Mouse (Mus musculus): ENCODE measurements around the gene Exoc6.
A peak's percentile ranks its signal among the peaks of the same experiment; 100 is the strongest.
"Not testable (repeated sequence)": the region's sequence is repeated elsewhere in the genome, so short reads cannot be mapped to it uniquely, and the experiment has no call there.

Gene Exoc6

DNA sequence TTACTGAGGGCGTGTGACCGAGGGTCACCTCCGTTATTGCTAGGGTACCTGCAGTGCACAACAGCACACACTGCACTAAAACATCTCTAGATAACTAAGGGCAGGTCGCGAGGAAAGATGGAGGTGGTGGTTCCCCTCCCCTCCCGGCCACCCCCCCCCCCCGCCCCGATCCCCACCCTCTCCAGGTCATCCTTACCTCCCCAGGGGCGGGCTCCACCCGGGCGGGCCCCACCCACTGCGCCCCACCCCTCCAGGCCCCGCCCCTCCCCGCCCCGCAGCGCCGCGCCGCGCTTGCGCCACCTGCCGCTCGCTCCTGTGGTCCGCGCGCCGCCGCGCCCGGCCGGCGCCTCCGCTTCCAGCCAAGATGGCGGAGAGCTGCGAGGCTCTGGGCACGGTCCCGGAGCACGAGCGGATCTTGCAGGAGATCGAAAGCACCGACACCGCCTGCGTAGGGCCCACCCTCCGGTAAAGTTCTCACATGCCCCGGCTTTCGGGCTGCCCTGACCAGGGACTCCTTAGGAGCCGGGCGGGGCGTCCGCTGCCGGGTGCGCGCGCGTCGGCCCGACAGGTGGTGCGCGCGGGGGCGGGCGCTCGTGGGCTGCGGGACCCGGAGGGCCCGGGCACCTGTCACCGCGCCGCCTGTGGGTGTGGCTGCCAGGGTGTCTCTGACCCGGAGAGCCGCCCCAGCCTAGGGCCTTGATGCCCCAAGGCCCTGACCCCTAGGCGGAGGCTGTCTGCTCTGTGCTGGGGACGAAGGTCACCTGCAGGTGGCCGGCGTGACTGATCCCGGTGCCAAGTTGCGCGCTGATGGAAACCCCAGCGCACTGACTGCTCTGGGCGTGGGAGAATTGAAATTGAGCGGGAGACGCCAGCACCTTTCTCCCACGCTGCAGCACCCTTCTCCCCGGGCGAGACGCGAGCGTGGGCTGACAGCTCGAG is at the start of gene Exoc6:
TSS of gene Exoc6 (plus strand) at position 318 of the 939 bp plus-strand sequence.
- DNase-seq: peak; percentile 88

DNA sequence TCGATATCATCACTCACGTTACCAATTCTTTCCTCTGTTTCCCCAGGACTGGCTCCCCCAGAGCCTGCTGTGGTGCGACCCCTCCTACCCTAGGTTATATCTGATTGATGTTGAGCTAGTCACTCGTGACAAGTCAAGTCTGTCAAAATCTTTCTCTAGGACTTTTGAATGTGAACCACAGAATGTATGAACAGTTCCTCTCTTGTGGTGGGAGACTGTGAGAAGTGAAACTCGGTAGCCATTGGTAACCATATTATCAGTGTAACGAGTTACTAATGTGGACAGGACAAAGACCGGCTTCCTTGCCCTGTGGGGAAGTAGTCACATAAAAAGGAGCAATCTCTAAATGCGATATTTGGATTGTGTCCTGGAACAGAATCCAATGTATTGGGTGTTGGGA is 47.2 kb upstream of the Exoc6 start:
- DNase-seq: no peak

GRCm38 (mm10) chr19:37506066-37506465 is 44.2 kb upstream of the Exoc6 start:
- DNase-seq: no peak

DNA sequence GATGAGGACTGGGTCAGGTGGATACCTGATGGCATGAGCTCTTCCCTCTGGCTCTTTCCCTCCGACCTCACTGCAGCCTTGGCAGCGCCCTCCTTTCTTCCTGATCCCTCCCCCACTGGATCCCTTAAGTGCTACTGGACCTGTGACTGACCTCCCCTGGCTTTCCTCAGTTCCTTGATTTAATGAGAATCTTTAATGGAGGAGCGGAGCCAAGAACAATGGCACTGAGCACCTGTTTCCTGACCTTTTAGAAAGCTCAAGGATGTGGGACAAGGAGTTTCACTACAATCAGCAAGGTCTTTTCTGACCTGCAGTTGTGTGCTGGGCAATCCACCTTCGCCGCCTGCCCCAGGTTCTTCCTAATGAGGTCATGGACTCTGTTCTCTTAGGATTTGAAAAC is 43.6 kb upstream of the Exoc6 start:
- DNase-seq: no peak

DNA sequence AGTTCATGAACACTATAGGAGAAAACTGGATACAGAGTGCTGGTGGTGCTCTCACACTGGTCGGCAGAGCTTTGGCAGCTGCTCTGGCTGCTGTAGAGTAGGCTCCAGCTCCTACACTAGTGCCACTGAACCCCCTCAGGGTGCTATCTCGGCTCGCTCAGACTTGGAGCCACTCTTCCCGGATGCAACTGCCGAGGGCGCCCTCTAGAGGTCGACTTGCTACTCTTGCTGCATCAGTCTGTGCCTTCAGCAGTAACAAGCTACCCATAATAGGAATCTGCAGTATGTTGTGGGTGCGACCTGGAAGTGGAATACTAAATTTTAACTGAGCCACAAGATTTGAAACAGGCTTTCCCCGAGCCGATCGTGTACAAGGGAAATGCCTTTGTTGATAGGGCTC is 40.5 kb upstream of the Exoc6 start:
- DNase-seq: peak; percentile 72

DNA sequence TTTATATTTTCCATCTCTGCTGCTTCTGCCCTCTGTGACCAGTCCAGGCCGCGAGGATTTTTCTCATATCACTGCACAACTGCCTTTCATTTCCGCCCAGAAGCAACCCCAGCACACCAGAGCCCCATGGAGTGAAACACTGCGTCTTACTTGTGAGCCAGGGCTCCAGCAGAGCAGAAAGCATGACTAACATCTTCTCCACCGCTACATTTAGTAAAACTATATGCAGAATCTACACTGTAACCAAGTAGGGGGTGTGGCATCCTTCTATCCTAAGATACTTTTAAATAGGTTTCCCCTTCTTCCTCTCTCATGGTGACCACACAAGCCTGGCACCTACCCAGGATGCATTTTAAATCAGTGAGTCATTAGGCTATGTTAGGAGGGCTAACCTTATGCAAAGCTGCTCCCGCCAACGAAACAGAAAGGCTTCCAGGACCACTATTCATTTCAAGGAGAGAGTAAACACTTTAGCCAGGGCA is 35.4 kb upstream of the Exoc6 start:
- DNase-seq: no peak

DNA sequence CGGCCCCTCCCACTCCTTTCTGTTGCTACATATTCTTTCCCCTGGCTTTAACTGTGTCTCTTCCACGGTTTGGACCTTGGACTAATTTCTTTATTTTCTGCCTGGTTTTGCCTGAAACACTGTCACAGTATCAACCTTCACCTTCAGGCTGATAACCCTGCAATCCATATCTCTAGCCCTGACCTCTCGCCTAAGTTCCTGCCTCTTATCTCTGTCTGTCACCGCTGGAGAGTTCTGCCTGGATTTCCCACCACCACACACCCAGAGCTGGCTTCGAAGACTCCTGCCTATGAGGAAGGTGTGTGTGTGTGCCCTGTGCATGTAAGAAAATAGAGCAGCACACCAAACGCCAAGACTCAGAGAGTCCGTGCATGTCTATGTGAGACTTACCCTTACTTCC is 32.8 kb upstream of the Exoc6 start:
- DNase-seq: no peak

DNA sequence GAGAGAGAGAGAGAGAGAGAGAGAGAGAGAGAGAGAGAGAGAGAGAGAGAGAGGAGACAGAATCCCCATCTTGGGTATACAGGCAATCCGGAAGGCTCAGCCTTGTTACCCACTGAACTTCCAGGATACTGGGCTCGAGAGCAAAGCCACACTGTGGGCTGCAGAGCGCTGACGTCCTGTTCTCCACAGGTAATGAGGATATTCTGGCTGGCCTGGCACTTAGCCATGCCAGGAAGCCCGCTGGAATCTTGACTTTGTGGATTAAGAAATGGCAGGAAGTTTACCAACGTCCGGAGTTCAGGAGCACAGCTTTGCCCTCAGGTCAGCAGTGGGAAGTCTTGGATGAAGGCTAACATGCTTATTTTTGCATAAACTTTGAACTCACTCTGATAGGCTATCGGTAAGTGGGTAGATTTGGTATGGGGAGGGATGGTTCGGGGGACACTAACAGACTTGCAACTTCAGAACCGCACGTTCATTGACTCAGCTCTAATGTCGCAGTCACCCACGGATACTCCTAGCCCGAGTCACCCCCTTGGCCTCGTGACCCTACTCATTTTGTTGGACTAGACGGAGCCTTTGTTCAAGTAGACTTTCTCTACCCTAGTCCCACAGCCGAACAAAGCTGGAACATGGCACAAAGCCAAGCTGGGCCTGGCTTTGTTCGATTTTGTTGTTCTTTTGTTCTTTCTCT is 29.3 kb upstream of the Exoc6 start:
- no peak for DNase-seq

GRCm38 (mm10) chr19:37521434-37521781 is 28.8 kb upstream of the Exoc6 start:
- no peak for DNase-seq

DNA sequence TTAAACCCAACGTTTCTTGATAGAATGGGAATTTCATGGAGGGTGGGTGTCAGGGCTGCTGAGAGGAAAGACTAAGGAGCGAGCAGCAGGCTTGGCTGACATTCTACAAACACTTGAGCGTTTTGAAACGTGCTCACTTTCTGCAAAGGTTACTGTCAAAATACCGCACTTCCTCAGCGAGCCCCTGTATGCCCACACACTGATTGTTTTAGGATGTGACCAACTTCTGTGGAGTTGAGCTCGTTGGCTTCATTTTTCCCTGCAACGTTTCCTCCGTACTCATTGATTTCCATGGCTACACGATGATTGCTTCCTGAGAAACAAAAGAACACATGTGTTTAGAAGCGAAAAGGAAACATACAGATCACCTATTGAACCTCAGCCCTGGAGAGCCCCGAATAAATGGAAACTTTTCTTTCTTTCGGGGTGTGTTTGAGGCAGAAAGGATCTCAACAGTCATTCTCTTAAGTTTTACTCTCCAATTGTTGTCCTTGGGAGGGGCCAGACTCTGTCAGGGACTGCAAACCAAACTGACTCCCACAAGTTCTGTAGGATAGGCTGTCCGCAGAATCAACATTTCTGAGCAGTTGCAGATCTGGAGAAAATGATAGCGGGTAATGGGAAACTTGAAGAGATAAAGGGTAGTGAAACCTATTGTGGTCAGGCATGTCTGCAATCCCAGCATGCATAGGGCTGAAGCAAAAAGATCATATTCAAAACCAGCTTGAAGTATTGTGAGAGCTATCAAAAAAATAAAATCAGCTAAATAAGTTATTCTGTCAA is 26.7 kb upstream of the Exoc6 start:
- DNase-seq: no peak

- no peak for DNase-seq
Observed at GRCm38 (mm10) chr19:37525925-37526324, 24.3 kb upstream of the Exoc6 start.

DNA sequence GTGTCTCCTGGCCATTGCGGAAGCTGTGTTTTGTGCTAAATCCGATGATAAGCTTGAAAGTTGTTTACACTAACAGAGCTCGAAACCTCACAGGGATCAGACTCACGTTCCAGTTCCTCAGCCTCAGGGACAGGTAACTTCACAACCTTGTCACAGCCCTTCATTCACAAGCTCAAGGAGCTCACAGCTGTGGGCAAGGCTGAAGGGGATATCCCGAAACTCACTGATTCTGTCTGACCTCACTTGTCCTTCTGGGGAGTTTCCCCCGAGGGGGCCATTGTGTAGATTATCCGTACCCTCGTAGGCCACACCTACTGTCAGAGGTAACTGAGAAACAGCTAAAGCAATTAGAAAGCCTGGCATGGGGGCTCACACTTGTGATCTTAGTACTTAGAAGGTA is 23.4 kb upstream of the Exoc6 start:
- no peak for DNase-seq

- DNase-seq: not testable (repeated sequence)
Observed at GRCm38 (mm10) chr19:37527736-37528135, 22.5 kb upstream of the Exoc6 start.

DNA sequence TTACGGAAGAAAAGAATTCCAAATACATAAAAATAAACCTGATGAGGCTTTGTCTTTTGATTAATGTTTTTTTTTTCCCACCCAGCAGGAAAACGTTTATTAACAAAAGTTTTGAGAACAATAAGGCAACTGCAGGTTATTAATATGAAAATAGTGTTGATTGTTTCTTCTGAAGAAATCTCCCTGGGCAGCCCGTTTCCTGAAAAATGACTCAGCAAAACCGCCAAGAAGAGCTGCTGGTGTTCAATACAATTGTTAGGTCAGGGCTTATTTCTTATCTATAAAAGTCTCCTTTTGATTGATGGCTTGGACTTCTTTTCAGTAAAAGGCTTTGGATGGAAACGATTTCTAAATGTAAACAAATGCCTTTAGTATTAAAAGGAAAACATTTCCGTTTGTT is 21.6 kb upstream of the Exoc6 start:
- no peak for DNase-seq

- DNase-seq: no peak
Observed at GRCm38 (mm10) chr19:37529296-37529695, 20.9 kb upstream of the Exoc6 start.

DNA sequence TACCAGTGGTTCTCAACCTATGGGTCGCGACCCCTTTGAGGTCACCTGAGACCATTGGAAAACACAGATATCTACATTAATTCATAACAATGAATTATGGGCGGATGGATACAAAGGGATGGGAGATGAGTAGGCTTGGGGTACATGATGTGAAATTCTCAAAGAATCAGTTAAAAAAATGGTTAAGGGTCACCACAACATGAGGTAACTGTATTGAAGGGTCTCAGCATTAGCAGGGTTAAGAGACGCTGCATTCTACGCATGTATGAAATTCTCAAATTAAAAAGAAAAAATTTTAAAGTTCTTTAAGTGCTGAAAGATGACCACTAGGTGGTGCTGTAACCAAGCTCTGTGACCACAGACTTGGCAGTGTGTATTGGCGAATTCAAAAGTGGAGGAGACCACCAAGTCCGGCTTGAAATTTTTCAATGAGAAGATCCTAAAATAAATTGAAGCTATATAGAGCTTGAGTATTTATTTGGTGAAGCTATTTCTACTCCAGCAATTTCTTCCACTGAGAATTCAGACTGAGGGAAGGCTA is 20.2 kb upstream of the Exoc6 start:
- peak; percentile 61 for DNase-seq

DNA sequence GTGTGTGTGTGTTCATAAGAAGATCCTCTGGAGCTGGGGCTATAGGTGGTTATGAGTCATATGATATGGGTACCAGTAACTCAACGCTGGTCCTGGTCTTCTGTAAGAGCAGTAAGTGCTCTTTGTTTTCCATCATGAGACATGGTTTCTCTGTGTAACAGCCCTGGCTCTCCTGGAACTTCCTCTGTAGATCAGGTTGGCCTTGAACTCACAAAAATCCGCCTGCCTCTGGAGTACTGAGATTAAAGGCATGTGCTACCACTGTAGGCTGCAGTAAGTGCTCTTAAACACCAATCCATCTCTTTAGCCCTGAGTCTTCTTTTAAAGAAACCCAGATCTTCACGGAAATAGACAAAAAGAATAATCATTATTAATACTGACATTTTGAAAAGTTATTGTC is 19.6 kb upstream of the Exoc6 start:
- no peak for DNase-seq

DNA sequence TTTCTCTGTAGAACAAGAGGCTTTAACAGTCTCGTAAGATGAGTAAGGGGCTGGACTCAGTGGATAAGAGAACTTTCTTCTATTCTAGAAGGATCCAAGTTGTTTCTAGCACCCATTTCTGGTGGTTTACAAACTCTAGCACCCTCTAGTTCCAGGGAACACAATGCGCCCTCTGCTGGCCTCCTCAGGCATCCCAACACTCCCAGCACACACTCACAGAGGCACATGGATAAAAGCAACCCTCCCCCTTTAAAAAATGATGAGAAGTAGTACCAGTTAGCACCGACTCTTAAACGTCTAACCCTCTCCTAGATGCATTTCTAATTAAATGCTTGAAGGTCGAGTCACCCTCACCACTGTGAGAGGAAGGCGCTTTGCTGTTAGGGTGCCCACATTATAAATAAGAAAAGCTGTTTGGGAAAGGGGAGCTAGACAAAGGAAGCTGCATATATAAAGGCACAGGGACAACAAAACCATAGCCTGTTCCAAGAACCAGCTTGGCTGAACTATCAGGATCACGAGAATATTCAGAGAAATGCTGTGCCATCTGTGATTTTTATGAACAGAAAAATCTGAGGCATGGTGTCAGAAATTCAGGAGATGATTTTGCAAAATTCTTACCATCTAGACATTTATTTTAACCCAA is 18.9 kb upstream of the Exoc6 start:
- DNase-seq: no peak

GRCm38 (mm10) chr19:37533196-37533595 is 17.0 kb upstream of the Exoc6 start:
- DNase-seq: no peak

- no peak for DNase-seq
Observed at GRCm38 (mm10) chr19:37534737-37535365, 15.4 kb upstream of the Exoc6 start.

GRCm38 (mm10) chr19:37536426-37536825 is 13.8 kb upstream of the Exoc6 start:
- DNase-seq: no peak

- no peak for DNase-seq
Observed at GRCm38 (mm10) chr19:37537717-37538116, 12.5 kb upstream of the Exoc6 start.

Data from kidney, adult 9 months (tissue).